Mouse (Mus musculus) kidney, postnatal 0 days (tissue): ENCODE data around the gene Ldlrad1. TPM values are rescaled to one million over a fixed set of nuclear protein-coding genes. Genes with fewer than 3 reads are reported as not detected.

Experiments
- ATAC-seq: fragments of 200-750 bp; cut with Nextera tagmentation; replicated peaks from 2 replicates; pipeline ENCODE4 v1.8.0; 2017; ENCODE audit warnings: low read depth, moderate number of reproducible peaks, moderate TSS enrichment, moderate library complexity; ENCODE audit not compliant: low FRiP score
- DNase-seq: peaks from one replicate; pipeline ENCODE4 v3.0.0-alpha.2; 2016; ENCODE audit warnings: low spot score
- H3K27ac ChIP-seq: fragments of 300-500 bp; sonication (generic); 2 replicates; pipeline ENCODE4 v1.5.1; 2014; ENCODE audit warnings: mild to moderate bottlenecking
- H3K27me3 ChIP-seq: fragments of 300-500 bp; sonication (generic); 2 replicates; pipeline ENCODE4 v1.6.1; 2014; ENCODE audit warnings: low read length, mixed read lengths; ENCODE audit not compliant: insufficient read depth
- H3K36me3 ChIP-seq: fragments of 300-500 bp; sonication (generic); 2 replicates; pipeline ENCODE4 v1.6.1; 2014; ENCODE audit warnings: low read length, mixed read lengths; ENCODE audit not compliant: insufficient read depth
- H3K4me1 ChIP-seq: fragments of 300-500 bp; sonication (generic); replicated peaks from 2 replicates; pipeline ENCODE4 v1.6.1; 2014; ENCODE audit warnings: antibody characterized with exemption, low read length, mixed read lengths; ENCODE audit not compliant: insufficient read depth
- H3K4me2 ChIP-seq: fragments of 300-500 bp; sonication (generic); 2 replicates; pipeline ENCODE4 v1.6.1; 2014; ENCODE audit warnings: mild to moderate bottlenecking, low read length, moderate library complexity, mixed read lengths
- H3K4me3 ChIP-seq: fragments of 300-500 bp; sonication (generic); replicated peaks from 2 replicates; pipeline ENCODE4 v1.5.1; 2014; ENCODE audit warnings: low read depth, low read length
- H3K9ac ChIP-seq: fragments of 300-500 bp; sonication (generic); 2 replicates; pipeline ENCODE4 v1.6.1; 2014; ENCODE audit warnings: low read depth, low read length
- H3K9me3 ChIP-seq: fragments of 300-500 bp; sonication (generic); replicated peaks from 2 replicates; pipeline ENCODE4 v1.6.1; 2016; ENCODE audit warnings: low read length, inconsistent platforms, mixed read lengths
- CTCF ChIP-seq: IDR thresholded peaks from 2 replicates; pipeline ENCODE4 v1.5.1; 2016; ENCODE audit warnings: antibody characterized with exemption, low read depth, mild to moderate bottlenecking, moderate library complexity
- WGBS: fragments of 180-500 bp; shearing (Covaris S2); extraction: QIAGEN DNeasy Blood & Tissue Kit; methylation state at CpG from one replicate; pipeline ENCODE4 v1.1.7; 2014; 5-methylcytosine and 5-hydroxymethylcytosine counted together
- polyA plus RNA-seq: library from polyadenylated mRNA; unstranded; fragments of >200 nt; fragmentation: Nextera tagmentation; extraction: Ambion mirVana; gene quantifications from 2 replicates; pipeline ENCODE4 v1.2.1, GENCODE M21; 2015

The Ldlrad1 gene
- polyA plus RNA-seq, 1 experiment from 2014 or later, result not detected

- H3K4me2 ChIP-seq, result no peak overlapping the region
- H3K4me3 ChIP-seq, result no peak overlapping the region
- H3K9me3 ChIP-seq, result no peaks in the 10 kb centered on the region
- DNase-seq (no peak), ATAC-seq (no peak)
- no peaks in the 10 kb centered on the region for H3K36me3 ChIP-seq
- no peaks in the 10 kb centered on the region for H3K4me1 ChIP-seq
- H3K27me3 ChIP-seq, result no peaks in the 10 kb centered on the region
- TF ChIP-seq CTCF, result no peak
- 78% methylated on average over 9 of the region's 9 CpGs for WGBS
- H3K9ac ChIP-seq, result no peak overlapping the region
- H3K27ac ChIP-seq, result no peak overlapping the region
Observed at GRCm38 (mm10) chr4:107217574-107217973, 8.6 kb downstream of the Ldlrad1 start.

- no peak for ATAC-seq
- Histone ChIP-seq H3K4me2 (no peak overlapping the region), H3K9me3 (no peaks in the 10 kb centered on the region), H3K27ac (no peak overlapping the region), H3K27me3 (no peaks in the 10 kb centered on the region), H3K4me3 (no peak overlapping the region), H3K36me3 (no peaks in the 10 kb centered on the region), H3K4me1 (no peaks in the 10 kb centered on the region), H3K9ac (no peak overlapping the region)
- 90% methylated on average over 5 of the region's 5 CpGs for WGBS
- TF ChIP-seq CTCF, result no peak
- no peak for DNase-seq
Observed at GRCm38 (mm10) chr4:107221524-107221923, 12.5 kb downstream of the Ldlrad1 start.

- 0 out of 2 replicates have a peak, but pooled peaks have one; percentile 49 for ATAC-seq
- H3K27me3 ChIP-seq, result no peaks in the 10 kb centered on the region
- no peak overlapping the region for H3K9ac ChIP-seq
- no peaks in the 10 kb centered on the region for H3K4me1 ChIP-seq
- no peak for TF ChIP-seq CTCF
- H3K36me3 ChIP-seq, result no peaks in the 10 kb centered on the region
- no peak for DNase-seq
- H3K4me2 ChIP-seq, result no peak overlapping the region
- no peak overlapping the region for H3K27ac ChIP-seq
- H3K9me3 ChIP-seq, result no peaks in the 10 kb centered on the region
- 77% methylated on average over 11 of the region's 11 CpGs for WGBS
- no peak overlapping the region for H3K4me3 ChIP-seq
Observed at GRCm38 (mm10) chr4:107223225-107224204, 14.5 kb downstream of the Ldlrad1 start.

- ATAC-seq (no peak), DNase-seq (no peak)
- Histone ChIP-seq H3K4me3 (no peak overlapping the region), H3K27ac (no peak overlapping the region), H3K27me3 (no peaks in the 10 kb centered on the region), H3K4me2 (no peak overlapping the region), H3K4me1 (no peaks in the 10 kb centered on the region), H3K9ac (no peak overlapping the region), H3K36me3 (no peaks in the 10 kb centered on the region), H3K9me3 (no peaks in the 10 kb centered on the region)
- TF ChIP-seq CTCF, result no peak
- 93% methylated on average over 2 of the region's 2 CpGs for WGBS
Observed at GRCm38 (mm10) chr4:107226313-107226712, 17.3 kb downstream of the Ldlrad1 start.

GRCm38 (mm10) chr4:107232219-107232618, 23.2 kb downstream of the Ldlrad1 start:
- no peaks in the 10 kb centered on the region for H3K4me1 ChIP-seq
- no peak overlapping the region for H3K4me3 ChIP-seq
- ATAC-seq (no peak), DNase-seq (no peak)
- no peak overlapping the region for H3K27ac ChIP-seq
- TF ChIP-seq CTCF, result no peak
- WGBS, result 53% methylated on average over 3 of the region's 3 CpGs
- H3K4me2 ChIP-seq, result no peak overlapping the region
- no peaks in the 10 kb centered on the region for H3K27me3 ChIP-seq
- H3K36me3 ChIP-seq, result peaks cover 37% of the 10 kb centered on the region
- no peak overlapping the region for H3K9ac ChIP-seq
- H3K9me3 ChIP-seq, result no peaks in the 10 kb centered on the region

- DNase-seq (no peak), ATAC-seq (no peak)
- Histone ChIP-seq H3K9me3 (no peaks in the 10 kb centered on the region), H3K4me1 (no peaks in the 10 kb centered on the region), H3K4me3 (no peak overlapping the region), H3K27me3 (no peaks in the 10 kb centered on the region), H3K4me2 (no peak overlapping the region), H3K36me3 (peaks cover 47% of the 10 kb centered on the region), H3K27ac (no peak overlapping the region), H3K9ac (no peak overlapping the region)
- WGBS, result 93% methylated on average over 2 of the region's 2 CpGs
- no peak for TF ChIP-seq CTCF
Observed at GRCm38 (mm10) chr4:107238253-107238652, 29.3 kb downstream of the Ldlrad1 start.
